Mouse (Mus musculus) frontal cortex, adult 2 months (tissue): ENCODE data around the gene Plekha4. TPM values are rescaled to one million over a fixed set of nuclear protein-coding genes. Genes with fewer than 3 reads are reported as not detected.
"Not testable (repeated sequence)": the region's sequence is repeated elsewhere in the genome, so short reads cannot be mapped to it uniquely, and the experiment has no call there.

Source experiments
- DNase-seq, 2 experiments: peaks; one replicate each; pipeline ENCODE4 v3.0.0; 2022; ENCODE audit warnings: low spot score in 1 of 2; ENCODE audit errors: extremely low spot score in 1 of 2
- polyA plus RNA-seq: library from polyadenylated mRNA; depleted of rRNA; stranded (reverse); fragments of >200 nt; gene quantifications from 2 replicates; pipeline ENCODE4 v1.2.3, GENCODE M21; 2012

Gene Plekha4
- polyA plus RNA-seq, 1 experiment, result 5.4 TPM

DNA sequence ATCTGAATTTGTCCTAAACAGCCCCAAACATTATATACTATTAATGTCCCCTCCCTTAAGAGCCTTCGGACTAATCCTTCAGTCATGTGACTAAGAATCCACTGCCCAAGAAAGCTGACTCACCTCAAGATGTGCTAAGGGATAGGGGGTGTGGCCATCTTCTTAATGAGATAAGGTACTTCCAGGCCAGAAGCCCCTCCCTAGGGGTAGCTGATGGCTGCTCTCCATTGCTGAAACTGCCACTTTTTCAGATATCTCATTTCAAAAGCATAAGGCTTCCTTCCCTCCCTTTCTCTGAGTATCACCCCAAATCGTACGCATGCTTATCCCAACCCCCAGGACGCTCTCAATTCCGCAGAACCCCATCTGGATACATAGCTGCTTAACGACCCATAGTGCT lies 17.6 kb upstream of the Plekha4 start:
- DNase-seq, result no peak

DNA sequence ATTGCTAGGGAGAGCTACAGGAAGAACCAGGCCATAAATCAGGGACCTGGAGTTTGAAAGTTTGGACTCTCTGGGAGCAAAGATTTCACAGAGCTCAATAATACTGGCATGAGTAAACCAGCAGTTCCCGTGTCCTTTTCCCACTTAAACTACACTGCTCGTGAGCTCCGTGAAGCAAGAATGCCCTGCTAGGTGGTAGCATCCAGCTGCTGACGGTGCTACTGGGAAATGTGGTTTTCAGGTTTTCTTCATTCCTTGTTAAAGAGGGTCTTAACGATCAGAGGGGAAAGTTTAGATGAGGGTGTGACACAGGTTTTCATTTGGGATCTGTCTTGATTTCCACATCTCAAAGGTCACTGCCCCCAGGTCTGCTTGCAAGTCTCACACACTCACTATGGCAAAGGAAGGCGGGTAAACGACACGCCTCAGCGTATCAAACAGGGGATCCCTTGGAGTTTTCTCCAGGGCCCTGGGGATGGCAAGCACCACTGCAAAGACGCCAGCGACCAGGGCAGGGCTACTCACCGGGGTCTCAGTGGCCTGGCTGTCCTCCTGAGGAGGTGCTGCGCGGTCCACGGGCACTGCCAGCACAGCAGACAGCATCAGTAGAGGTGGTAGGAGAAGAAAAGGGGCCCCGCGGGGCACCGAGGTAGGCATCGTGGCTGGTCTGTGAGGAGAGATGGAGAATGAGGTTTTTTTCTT lies 16.8 kb upstream of the Plekha4 start:
- no peak for DNase-seq

DNA sequence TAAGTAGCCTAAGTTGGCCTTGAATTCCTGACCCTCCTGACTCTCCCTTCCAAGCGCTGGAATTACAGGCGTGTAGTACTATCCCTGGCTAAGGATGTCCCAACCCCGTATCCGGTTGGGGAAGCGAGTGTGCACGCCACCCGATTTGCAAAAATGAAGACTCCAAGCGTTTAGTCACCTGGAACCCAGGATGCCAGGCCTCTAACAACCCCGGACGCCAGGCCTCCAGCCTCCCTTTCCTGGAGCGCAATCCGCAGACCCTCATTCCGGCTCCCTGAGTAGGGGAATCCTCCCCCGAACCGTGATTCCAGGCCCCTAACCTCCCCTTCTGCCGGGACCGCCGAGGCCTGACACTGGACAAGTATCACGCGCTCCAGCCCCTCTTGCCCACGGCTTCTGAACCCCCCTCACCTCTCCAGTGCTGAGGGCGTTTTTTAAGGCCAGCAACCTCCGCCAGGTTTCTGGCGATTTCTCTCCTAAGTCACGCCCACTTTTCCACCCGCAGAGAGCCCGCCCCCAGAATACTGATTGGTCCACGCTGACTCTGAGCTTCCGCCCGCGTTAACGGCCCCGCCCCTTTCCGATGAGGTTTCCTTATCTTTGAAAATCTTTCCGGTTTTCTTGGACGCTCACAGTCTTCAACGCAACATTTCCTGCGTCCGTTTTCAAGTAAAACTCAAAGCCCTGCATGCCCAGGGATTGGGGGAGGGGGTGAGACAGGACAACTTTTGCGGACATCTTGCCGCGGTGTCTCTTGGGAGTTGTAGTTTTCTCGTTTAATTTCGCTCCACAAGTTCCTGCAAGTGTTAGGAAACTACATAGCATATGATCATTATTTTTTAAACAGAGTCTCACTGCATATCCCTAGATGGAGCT lies 16.0 kb upstream of the Plekha4 start, which contains the start of gene Nucb1:
Gene Nucb1, minus strand, starts transcription at position 495 of the 876 bp plus-strand sequence.
- DNase-seq, result peak; percentile 85 to 90

DNA sequence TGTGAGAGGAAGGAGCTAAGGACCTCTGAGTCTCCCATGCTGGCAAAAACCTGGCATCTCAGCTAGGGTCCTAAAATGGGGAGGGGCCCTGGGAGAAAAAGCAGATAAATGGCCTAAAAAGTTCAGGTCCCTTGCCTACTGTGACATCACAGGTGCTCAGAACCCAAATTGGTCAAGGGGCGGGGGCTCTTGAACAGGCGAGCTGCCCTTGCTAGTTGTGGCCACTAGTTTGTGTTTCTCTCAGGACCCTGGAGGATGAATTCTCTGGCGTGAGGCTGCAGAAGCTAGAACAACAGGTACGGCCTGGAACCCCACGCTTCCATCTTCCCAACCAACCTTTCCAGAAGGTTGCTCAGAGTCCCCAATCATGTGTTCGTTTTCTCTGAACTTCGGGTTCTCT lies 11.7 kb upstream of the Plekha4 start:
- DNase-seq, result no peak

DNA sequence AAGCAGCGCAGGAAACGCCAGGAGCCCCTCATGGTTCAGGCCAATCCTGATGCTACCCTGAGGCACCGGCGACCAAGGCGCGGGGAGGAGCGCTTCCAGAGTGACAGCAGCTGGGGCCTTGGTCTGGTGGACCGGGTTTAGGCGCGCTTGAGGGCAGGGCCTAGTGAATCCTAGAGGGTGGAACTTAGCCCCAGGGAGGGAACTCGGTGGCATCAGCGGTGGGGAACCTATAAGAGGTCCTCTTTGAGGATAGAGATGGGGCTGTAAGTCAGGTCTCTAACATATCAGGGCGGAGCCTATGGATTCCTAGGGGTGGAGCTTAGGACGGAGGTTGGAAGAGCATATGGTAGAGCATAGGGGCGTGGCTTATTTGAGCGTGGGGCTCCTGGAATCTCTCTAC lies 10.7 kb upstream of the Plekha4 start:
- no peak for DNase-seq

DNA sequence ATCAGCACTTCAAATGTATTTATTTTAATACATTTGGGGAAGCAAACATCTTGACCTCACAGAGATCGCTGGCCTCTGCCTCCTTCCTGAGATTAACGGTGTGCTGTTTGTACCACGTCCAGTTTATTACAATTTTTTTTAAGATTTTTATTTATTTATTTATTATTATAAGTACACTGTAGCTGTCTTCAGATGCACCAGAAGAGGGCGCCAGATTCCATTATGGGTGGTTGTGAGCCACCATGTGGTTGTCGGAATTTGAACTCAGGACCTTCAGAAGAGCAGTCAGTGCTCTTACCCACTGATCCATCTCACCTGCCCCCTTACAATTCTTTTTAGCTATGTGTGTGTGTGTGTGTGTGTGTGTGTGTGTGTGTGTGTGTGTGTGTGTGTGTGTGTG lies 9.3 kb upstream of the Plekha4 start:
- not testable (repeated sequence) for DNase-seq

DNA sequence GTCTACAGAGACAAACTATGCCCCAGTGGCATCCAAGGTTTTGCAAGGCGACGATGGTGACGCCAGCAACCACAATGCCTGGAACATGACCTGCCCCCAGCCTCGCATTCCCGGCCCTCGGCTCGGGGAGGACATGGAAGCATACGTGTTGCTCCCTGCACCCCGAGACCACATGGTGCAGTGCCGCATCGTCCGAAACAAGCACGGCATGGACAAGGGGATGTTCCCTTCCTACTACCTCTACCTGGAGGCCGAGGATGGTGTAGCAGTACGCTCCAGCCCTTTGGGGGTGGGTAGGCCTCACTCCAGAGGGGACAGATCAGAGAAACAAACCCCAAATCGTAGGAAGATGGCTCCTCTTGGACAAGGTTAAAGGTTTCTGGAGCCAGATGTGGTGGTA lies 7.5 kb upstream of the Plekha4 start:
- DNase-seq, result no peak

DNA sequence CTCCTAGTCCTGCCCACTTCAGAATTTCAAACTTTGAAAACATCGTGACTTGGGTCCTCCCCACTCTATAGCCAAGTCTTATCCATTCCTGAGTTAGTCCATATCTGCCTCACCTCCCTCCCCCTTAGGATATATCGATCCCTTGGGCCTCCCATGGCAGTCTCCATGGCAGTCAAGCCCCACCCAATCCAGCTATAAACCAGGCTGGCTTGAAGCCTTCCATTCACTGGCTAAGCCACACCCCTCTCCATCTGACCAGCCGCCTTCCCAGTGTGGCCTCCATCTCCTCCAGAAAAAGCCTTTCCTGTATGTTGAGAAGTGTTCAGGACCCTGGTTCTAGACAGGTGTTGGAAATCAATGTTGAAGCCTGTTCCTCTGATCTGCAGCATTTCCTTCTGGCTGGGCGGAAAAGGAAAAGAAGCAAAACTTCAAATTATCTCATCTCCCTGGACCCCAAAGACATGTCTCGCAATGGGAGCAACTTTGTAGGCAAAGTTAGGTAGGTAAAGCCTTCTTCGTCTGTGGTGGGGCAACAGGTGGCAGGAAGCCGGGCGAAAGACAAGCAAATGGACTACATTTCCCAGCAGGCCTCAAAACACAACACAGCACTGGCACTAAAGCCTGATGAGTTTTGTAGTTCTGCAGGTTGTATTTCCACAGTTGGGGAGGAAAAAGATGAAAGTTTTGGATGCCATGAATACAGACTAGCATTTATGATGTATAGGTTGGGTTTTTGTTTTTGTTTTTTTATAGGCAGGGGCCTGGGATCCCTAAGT lies 6.6 kb upstream of the Plekha4 start:
- no peak for DNase-seq

DNA sequence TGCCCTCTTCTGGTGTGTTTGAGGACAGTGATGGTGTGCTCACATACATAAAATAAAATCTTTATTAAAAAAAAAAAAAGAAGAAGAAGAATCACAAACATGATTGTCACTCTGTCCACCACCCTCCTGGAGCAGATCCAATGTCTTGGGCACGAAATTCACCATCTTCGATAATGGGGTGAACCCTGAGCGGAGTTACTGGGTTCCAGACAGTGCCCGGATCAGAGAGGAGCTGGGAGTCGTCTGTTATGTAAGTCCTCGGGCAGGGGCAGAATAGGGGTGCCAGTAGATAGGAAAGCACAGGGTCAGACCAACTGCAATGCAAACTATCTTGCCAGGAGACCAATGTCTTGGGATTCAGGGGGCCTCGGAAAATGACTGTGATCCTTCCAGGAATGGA lies 5.5 kb upstream of the Plekha4 start:
- no peak for DNase-seq

DNA sequence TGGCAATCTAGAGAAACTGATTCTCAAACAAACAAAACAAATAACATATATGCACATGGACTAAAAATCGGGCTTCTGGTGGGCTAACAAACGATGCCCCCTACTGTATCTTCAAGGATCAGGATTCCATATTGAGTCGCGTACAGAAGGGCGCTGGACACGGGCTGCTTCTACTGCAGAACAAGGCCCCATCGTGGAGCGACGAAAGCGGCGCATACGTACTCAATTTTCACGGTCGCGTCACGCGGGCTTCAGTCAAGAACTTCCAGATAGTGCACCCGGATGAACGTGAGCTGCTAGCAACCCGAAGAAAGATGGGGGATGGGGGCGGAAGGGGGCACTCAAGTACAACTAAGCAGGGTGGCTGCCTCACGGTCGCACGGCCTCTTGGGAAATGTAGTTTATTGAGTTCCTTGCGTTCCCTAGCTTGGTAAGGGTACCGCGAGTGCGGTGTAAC lies 4.4 kb upstream of the Plekha4 start:
- peak; percentile 90 to 93 for DNase-seq

DNA sequence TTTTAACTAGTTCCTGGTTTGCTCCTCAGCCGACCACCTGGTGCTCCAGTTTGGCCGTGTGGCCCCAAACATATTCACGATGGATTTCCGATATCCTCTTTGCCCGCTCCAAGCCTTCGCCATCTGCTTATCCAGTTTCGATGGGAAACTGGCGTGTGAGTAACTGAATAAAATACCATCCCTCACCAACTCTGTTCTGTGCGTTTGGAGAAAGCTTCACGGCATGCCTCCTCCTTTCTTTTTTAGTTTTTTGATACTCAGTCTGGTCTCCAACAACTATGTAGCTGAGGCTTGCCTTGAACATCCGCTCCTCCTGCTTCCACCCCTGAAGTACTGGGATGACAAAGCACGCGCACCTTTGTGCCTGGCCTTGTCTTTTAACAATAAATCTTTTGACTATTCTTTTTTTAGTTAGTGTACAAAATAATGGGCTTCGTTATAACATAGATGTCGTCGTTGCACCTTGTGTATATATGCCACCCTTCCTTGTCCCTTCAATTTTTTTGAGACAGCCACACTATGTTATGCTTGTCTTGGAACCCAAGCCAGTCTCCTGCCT lies 3.9 kb upstream of the Plekha4 start:
- no peak for DNase-seq

DNA sequence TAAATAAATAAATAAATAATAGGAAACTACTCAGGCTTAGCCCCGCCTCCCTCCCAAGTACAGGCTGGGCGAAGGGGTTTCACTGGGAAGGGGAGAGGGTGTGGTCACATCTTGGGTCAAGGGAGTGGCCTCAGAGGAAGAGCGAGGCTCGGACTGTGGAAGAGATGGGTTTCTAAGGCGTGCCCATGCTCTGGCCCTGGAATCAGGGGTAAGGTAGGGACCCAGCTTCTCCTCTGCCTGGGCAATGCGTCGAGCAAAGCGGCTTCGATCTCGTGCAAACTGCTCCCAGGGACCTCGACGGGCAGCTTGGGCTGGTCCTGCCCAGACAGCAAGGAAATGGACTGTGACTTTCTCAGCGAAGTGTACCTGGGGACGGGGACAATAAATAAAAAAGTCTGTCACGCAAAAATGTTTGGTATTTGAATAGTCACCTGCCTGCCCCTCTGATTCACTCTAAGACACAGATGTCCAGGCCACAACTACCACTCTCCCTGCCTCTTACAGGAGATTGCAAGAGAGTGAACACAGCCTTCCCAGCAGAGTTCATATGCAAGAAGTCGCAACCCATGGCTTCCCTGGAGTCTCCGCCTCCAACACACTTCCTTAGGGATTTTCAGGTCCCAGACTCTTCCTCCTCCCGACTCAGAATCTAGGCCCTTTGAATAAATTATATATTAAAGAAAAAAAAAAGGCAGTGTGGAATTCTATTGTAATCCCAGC lies 3.0 kb upstream of the Plekha4 start:
- no peak for DNase-seq

DNA sequence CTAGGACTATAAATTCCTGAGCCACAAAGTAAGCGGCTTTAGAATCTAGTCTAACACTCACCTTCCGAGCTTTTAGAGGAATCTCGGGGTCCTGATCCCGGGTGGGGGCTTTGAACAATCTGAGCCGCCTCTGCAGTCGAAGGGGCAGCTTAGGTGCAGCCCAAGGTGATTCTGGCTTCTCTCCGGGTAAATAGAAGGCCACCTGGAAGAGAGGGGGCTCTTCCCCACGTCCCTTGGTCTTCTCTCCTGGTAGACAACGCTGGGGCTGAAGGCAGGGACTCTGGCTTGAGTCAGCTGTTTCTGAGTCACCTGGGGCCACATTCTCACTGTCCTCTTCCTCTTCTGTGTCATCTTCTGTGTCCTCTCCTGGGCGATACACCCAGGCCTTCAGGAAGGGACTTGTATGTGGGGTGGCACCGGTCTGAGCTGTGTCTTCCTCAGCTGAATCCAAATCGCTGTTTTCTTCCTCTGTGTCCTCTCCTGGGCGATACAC lies 2.4 kb upstream of the Plekha4 start:
- no peak for DNase-seq

DNA sequence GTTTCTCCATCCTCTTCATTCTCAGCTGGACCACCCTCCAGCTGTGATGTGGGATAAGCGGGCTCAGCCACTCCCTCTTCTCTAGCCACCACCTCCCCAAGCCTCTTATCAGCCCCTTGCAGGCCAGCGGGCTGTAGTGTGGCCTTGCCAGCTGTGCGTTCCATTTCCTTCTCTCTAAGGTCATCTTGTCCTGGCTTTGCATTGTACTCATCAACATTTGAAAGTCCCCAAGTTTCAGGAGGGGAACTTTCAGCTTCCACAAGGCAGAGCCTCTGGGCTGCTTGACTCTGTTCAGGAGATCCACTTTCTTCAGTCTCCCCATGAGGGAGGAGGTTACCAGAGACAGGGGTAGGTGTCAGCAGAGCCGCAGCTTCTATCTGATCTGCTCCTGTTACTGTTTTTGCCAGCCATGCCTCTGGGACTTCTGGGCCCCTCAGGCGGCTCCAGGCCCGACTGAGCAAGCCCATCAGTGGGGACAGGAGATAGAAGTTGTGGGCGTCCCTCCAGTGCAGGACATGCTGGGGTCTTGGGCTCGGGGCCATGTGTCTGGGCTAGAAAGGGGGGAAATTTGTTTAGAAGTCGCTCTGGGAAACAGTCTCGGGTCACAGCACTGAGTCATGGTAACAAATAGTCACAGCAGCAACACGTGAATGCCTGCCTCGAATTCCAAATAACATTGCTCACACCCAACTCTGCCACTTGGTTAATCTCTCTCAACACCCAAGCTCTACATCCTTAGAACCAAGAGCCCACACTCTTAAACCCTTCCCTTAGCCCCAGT lies 1.1 kb upstream of the Plekha4 start:
- no peak for DNase-seq

DNA sequence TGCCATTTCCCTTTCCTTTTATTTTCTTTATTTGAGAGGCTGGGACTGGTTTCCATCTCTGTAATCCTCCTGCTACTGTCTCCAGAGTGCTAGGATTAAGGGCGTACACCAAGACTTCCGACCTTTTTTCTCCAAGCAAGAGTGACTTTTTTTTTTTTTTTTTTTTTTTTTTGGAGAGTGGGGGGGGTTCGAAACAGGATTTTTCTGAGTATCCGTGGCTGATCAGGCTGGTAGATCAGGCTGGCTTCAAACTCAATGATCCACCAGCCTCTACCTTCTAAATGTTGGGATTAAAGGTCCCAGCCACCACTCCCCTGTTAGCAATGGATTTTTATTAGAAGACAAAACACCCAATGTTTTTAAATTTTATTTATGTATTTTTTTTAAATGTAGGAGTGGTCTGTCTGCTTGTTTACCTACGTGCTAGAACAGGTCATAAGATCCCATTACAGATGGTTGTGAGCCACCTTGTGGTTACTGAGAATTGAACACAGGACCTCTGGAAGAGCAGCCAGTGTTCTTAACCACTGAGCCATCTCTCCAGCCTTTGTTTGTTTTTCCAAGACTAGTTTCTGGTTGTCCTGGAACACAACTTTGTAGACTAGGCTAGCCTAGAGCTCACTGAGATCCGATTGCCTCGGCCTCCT lies 467 bp downstream of the Plekha4 start:
- no peak for DNase-seq

DNA sequence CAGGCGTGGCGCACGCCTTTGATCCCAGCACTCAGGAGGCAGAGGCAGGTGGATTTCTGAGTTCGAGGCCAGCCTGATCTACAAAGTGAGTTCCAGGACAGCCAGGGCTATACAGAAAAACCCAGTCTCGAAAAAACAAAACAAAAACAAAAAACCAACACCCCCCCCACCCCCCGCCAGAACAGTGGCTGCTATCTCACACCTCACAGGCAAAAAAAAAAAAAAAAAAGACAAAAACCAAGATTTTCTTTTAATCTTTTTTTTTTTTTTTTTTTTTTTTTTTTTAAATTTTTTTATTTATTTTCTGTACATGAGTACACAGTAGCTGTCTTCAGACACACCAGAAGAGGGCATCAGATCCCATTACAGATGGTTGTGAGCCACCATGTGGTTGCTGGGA lies 1.0 kb downstream of the Plekha4 start:
- not testable (repeated sequence) for DNase-seq

DNA sequence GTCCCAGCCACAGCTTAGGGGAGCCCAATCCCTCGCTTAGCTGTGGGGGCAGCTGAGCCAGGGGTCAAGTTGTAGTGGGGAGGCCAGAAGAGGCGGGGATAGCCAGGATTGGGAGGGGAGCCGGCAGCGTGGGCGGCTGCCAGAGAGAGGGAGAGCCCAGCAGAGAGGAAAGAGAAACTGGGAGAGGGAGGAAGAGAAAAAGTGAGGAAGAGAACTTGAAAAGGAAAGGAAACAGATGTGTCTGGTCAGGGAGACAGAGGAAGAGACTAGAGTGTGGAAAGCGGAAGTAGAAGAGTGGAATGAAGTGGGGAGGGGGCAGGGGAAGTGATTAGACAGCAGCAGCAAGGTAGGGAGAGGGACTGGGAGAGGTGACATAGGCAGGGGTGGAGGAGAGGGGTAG lies 3.3 kb downstream of the Plekha4 start:
- DNase-seq, result no peak

DNA sequence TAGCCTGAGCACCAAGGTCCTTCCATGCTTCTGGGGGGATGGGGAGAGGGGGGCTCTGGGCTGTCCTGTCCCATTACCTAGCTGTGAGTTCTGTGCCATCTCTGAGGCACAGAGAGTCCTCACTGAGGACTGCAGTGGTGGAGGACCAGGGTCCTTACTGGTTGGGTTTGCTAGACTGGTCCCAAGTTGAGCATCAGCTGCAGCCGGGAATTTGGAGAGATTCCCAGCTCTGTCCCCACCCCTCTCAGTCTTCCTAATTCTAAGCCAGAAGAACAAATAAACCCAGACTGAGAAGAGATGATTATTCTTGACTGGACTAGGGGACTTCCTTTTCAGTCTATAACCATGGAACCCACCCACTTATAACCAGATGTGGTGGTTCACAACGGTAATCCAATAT lies 4.5 kb downstream of the Plekha4 start:
- DNase-seq, result no peak

DNA sequence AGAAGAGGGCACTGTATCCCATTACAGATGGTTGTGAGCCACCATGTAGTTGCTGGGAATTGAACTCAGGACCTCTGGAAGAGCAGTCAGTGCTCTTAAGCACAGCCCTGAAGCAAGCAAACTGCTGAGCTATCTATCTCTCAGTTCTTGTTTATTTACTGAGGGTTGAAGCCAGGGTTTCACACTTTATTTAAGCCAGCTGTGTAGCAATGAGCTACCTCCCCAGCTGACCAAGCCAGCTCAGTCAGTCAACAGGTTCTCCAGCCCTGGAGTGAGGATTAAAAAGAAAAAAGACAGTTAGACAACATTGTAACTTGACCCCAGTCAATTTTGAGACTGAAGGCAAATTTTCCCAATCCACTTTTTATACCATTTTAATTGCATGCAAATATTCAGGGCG lies 9.5 kb downstream of the Plekha4 start:
- no peak for DNase-seq
